Mouse (Mus musculus) olfactory bulb, adult 2 months (tissue): ENCODE data around the gene Nfkbiz.

Experiments used
- CTCF ChIP-seq: fragments of 200-500 bp; IDR thresholded peaks from 2 replicates; pipeline ENCODE4 v1.5.1; 2012; ENCODE audit warnings: low read depth, mild to moderate bottlenecking, low read length, moderate library complexity; ENCODE audit not compliant: insufficient read depth
- POLR2A ChIP-seq: fragments of 200-500 bp; IDR thresholded peaks from 2 replicates; pipeline ENCODE4 v1.6.1; 2012; ENCODE audit warnings: mild to moderate bottlenecking, low read depth, low read length, moderate library complexity; ENCODE audit not compliant: insufficient read depth

GRCm38 (mm10) chr16:55887814-55888583 lies 49.3 kb upstream of the Nfkbiz start:
- no peak for TF ChIP-seq CTCF
- no peak for TF ChIP-seq POLR2A
